Mouse (Mus musculus) natural killer cell, adult 2 months (primary cell): ENCODE measurements around the gene Magee1.
"Not testable (repeated sequence)": the region's sequence is repeated elsewhere in the genome, so short reads cannot be mapped to it uniquely, and the experiment has no call there.

Experiments
- DNase-seq, 2 experiments: peaks; one replicate each; pipeline ENCODE4 v3.0.0; 2022; ENCODE audit warnings: low spot score in 2 of 2

The Magee1 gene

GRCm38 (mm10) chrX:105120275-105121226, at the start of gene Magee1:
TSS of gene Magee1 (plus strand) at chrX:105120378.
- peak; percentile 47 to 49 for DNase-seq

- no peak for DNase-seq
Measured at GRCm38 (mm10) chrX:105079151-105079550, 41.0 kb upstream of the Magee1 start.

GRCm38 (mm10) chrX:105079615-105080092, 40.5 kb upstream of the Magee1 start, which contains the start of gene Pbdc1:
TSS of gene Pbdc1 (plus strand) at chrX:105079756.
- peak; percentile 87 to 89 for DNase-seq

- no peak for DNase-seq
Measured at GRCm38 (mm10) chrX:105080096-105080495, 40.1 kb upstream of the Magee1 start.

GRCm38 (mm10) chrX:105083013-105083412, 37.2 kb upstream of the Magee1 start:
- DNase-seq, result not testable (repeated sequence)

- no peak for DNase-seq
Measured at GRCm38 (mm10) chrX:105104175-105104574, 16.0 kb upstream of the Magee1 start.

GRCm38 (mm10) chrX:105114994-105115393, 5.2 kb upstream of the Magee1 start:
- no peak for DNase-seq

GRCm38 (mm10) chrX:105121227-105121865, 1.2 kb downstream of the Magee1 start:
- DNase-seq, result peak; percentile 54 to 65

- no peak for DNase-seq
Measured at GRCm38 (mm10) chrX:105124903-105125302, 4.7 kb downstream of the Magee1 start.

- no peak for DNase-seq
Measured at GRCm38 (mm10) chrX:105151872-105152461, 31.8 kb downstream of the Magee1 start.

- DNase-seq, result not testable (repeated sequence)
Measured at GRCm38 (mm10) chrX:105165007-105165406, 44.8 kb downstream of the Magee1 start.

GRCm38 (mm10) chrX:105167217-105167616, 47.0 kb downstream of the Magee1 start:
- DNase-seq, result no peak
